Mouse (Mus musculus) E14TG2a.4 (cell line): Measurements from ENCODE around the gene Barx1.

Experiments
- CTCF ChIP-seq: conservative IDR thresholded peaks from 2 replicates; pipeline ENCODE4 v1.5.1; 2014; ENCODE audit warnings: low read length
- NANOG ChIP-seq: IDR thresholded peaks from 2 replicates; pipeline ENCODE4 v1.6.1; 2014; ENCODE audit warnings: borderline replicate concordance, low read length, mixed read lengths
- POU5F1 ChIP-seq: IDR thresholded peaks from 2 replicates; pipeline ENCODE4 v1.6.1; 2014; ENCODE audit warnings: low read length, borderline replicate concordance

DNA sequence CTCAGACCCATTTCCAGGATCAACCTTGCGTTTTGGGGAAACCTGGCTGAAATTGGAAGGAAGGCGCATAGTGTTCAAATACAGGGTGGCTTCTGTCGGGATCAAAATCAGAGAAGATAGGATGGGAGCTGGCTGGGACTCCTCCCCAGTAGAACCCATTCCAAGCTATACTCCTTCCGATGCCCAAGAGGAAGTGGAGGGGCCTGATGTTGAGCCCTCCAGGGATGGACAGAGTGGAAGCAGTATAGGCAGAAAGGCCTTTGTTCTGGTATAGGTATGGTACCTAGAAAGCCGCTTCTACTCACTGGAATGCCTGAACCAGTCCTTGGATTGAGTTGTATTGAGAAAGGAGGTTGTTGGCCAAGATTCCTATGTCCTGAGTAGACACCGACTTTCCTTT is 2.1 kb upstream of the Barx1 start:
- TF ChIP-seq CTCF (no peak), NANOG (no peak), POU5F1 (no peak)
